Mouse (Mus musculus): Measurements from ENCODE around the gene Snap91.

The Snap91 gene

GRCm38 (mm10) chr9:86810696-86811232, 69.7 kb downstream of the Snap91 start:
- no peak for DNase-seq

DNA sequence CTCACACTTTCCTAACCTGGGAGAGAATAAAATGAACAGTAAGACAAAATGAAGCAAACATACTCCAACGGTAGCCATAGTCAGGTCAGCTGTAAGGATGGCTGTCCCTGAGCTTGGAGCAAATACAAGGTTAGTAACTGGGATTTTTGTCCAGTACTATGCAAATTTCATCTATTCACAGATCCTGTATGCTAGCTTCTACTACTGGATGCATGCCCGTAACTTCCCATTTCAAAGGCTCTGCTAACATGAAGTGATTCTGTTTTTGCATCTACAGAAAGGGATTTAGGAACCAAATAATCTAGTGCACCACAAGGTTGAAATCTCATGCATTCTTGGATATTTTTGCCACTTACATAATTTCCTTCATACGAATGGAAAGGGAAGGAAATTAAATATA, 70.2 kb downstream of the Snap91 start:
- DNase-seq = no peak

- DNase-seq = peak; percentile 29 to 40
These were observed 79.8 kb downstream of the Snap91 start for GRCm38 (mm10) chr9:86800600-86801163.

DNA sequence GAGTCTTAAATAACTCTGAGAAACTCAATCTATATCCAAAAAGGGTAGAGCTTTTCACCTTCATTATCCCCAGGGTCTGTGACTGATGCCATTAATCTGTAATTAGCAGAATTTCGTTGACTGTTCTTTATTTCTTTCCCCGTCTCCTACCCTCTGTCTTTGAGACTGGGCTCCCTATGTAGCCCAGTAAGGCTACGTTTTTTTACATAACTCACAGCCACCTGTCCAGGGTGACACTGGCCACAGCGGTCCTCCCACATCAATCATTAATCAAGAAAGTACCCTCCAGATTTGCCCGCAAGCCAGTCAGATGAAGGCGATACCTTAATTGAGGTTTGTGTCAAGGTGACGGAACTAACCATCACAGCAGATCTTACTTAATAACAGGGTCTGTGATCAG, 81.4 kb downstream of the Snap91 start:
- DNase-seq = no peak

DNA sequence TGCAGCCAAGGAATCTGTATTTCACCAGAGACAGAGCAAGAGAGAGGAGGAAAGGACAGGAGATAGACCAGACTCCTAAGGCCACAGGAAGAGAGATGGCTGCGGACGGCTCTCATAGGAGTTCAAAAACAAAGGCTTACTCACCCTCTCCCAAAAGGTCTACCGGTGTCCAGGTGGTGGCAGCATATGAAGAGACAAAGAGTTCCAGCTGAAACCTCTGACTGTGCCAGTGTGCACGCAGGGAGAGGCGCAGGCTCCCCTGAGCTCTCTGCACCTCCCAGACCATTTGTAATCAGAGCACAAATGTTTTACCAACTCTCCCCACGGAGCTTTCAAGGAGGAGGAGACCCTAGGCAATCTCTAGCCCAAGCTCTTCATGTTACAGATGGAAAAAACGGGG, 81.8 kb downstream of the Snap91 start:
- peak; percentile 46 to 59 for DNase-seq

GRCm38 (mm10) chr9:86798129-86798528, 82.3 kb downstream of the Snap91 start:
- peak; percentile 61 to 63 for DNase-seq

- no peak for DNase-seq
These were observed 82.9 kb downstream of the Snap91 start for GRCm38 (mm10) chr9:86797553-86797952.

DNA sequence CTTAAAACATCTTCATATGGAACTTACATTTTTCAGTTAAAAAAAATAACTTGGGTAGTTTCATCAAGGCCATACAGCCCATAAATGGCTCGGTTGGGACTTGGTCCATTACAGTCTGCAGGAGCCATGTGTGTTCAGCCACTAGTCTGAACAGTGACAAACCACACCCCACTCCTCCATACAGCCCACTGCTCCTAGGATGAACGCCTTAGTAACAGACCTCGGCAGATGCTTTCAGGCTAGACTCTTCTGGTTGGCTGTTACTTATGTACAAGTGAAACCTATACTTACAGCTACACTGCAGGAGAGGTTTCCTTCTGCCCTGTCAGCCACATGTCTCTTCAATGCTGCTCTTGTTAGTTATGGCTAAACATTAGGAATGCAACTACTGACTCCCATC, 85.2 kb downstream of the Snap91 start:
- DNase-seq = peak in 1 of 2 experiments; percentile 1

DNA sequence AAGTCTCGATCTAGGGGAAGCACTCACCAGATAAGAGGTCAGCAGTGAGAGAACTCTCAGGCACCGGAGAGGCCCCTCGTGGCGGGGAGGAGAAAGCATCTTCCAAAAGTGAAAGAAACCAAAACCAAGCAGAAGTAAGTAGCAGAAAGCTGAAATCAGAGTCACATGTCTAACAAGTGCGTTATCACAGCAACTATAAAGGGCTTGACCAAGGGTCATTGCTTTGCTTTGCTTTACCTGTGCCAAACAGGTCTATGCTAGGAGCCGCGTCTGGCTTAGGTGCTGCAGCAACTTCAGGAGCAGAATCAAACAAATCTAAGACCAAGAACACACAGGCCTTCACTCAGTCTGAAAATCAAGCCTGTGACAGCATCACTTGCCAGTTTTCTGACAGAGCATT, 88.5 kb downstream of the Snap91 start:
- DNase-seq = no peak

- DNase-seq = no peak
These were observed 91.3 kb downstream of the Snap91 start for GRCm38 (mm10) chr9:86789186-86789585.

DNA sequence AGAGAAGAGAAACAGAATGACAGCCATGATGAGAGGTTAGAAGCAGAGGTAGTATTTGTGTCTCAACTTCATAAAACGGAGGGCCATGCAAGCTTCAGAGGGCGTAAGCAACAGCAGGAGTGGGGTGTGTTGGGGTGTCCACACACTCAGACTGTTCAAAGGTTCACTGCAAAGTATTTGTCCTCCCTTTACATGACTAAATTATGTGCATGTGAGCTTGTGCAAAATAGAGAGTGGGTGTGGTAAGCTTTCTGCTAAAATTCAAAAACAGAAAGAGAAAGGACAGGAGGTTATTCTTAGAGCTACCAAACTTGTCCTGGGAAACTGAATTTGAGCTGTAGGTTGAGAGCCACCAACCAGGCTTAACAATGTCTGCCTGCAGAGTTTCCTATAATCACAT, 97.6 kb downstream of the Snap91 start:
- DNase-seq = no peak

DNA sequence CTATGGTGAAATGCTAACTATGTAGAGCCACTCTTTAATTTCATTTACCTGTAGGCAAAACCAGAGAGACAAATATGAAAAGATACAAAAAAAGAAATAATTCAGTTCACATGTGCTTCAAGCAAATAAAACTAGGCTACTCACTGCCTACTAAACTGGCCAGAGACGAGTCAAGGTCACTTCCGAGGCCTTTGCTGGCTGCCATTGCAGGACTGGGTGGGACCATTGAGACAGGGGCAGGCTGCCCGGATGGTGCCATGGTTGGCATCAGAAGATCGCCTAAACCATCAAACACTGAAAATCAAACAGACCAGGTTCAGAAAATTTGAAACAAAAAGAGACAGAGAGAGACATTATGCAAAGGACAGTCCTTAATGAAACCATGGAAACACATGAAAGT, 99.0 kb downstream of the Snap91 start:
- DNase-seq = no peak

DNA sequence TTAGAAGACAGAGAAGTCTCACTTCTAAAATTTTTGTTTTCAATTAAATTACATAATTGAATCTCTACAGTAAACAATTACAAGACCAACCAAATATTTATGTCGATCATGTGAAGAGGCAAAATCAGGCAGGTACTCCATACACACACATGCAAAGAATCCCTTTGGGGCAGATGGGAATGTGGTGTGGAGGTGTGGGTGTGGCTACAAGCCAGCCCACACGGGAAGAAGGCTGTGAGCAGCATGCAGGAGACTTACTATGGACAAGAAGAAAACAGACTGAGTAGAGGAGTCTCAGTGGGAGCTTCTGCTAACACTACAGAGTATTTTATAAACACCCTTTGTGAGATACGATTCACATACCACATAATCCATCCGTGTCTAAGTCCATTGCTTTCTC, 102.2 kb downstream of the Snap91 start:
- DNase-seq = no peak

DNA sequence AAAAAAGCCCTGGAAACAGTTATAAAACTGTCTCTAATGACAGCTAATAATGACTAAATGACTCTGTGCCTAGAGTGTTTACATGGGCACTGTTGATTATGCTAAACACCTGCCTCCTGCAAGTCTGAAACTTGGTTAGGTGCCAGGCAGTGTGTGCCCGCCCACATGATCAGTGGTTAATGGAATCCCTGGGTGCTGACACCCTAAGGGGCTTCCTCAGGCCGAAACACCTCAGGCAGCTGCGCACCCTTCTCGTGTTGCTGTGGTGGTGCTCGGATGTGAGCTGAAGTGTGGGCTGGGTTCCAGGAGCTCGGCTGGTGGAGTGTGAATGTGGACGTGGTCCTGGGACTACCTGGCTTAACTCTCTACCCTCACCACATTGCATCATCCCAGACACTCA, 103.1 kb downstream of the Snap91 start:
- DNase-seq = no peak

- DNase-seq = no peak
These were observed 105.1 kb downstream of the Snap91 start for GRCm38 (mm10) chr9:86775374-86775773.

GRCm38 (mm10) chr9:86773996-86774395, 106.5 kb downstream of the Snap91 start:
- DNase-seq = no peak

- DNase-seq = no peak
These were observed 107.6 kb downstream of the Snap91 start for GRCm38 (mm10) chr9:86772897-86773296.

DNA sequence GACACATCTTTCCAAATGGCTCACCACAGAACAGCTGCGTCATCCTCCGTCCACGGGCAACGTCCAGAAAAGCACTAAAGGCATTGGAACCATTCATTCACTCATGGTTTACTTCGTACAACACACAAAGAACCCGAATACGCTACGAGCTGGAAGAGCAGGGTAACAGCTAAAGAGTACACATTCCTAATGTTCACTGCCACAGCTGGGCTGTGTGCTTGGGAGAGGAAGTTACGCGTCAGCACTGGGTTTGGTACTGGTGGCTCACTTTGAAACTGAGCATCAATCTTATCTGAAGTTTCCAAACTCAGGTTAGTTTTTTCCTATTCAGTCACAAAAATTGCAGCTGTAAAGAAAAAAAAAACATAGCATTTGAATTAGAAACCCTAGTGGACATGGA, 113.5 kb downstream of the Snap91 start:
- DNase-seq = no peak

- DNase-seq = no peak
These were observed 116.5 kb downstream of the Snap91 start for GRCm38 (mm10) chr9:86764002-86764401.

DNA sequence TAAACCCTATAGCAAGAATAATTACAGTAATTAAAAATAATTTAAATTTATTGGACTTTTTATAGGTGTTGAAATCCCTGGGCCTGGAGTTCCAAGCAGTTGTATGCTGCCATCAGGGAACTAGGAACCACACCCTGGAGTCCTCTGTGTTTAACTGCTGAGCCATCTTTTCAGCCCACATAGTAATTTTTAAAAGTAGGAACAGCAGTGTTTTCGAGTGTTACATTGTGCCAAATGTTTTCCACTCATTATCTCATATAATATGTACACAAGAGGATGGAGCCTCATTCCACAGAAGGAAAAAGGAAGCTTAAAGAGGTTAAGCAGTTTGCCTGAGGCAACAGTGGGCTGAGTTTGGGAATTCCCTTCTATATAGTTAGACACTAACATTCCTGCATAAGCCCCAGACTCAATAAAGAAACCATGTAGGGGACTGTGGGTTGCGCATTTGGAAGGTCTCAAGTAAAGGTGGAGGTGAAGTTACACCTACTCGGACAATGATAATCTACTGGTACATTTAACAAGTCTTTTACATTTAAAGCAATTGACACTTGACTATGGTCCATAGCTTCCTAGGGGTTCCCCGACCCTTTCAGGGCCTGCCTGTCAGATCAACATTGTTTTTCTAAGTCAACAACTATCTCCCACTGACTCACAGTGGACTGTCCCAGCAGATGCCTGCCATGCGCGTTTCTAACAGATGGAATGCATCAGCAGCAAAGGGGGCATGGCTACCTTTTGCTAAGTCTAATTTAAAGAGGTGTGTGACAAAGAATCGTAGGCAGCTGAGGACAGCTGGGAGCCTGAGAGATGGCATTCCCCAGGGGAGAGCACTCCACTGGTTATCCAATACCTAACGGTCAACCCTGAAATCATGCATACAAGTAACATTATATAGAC, 117.7 kb downstream of the Snap91 start:
- no peak for DNase-seq

GRCm38 (mm10) chr9:86745926-86746581, 134.4 kb downstream of the Snap91 start:
- DNase-seq = peak; percentile 60 to 71

DNA sequence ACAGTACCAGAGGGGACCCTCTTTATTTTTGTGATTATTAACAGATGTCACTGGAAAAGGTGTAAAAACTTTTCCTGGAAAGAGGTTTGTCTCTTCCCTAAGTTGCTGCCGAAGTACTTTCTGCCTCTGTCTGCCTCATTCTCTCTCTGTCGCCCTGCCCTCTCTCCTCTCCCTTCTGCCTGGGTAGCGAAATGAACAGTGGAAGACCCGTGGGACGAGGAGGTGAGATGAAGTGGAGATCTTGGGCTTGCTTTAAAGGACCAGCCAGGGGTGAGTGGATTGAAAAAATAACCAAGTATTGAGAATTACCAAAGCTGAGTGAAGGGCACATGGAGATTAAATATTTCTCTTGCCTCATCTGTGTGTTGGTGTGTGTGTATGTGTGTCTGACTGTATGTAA, 136.4 kb downstream of the Snap91 start:
- no peak for DNase-seq
